Mouse (Mus musculus): Measurements from ENCODE around the gene Klrb1b. TPM values are rescaled to one million over a fixed set of nuclear protein-coding genes. Genes with fewer than 3 reads are reported as not detected.

The Klrb1b gene
- total RNA-seq, 2 experiments from 2014 or later: not detected

DNA sequence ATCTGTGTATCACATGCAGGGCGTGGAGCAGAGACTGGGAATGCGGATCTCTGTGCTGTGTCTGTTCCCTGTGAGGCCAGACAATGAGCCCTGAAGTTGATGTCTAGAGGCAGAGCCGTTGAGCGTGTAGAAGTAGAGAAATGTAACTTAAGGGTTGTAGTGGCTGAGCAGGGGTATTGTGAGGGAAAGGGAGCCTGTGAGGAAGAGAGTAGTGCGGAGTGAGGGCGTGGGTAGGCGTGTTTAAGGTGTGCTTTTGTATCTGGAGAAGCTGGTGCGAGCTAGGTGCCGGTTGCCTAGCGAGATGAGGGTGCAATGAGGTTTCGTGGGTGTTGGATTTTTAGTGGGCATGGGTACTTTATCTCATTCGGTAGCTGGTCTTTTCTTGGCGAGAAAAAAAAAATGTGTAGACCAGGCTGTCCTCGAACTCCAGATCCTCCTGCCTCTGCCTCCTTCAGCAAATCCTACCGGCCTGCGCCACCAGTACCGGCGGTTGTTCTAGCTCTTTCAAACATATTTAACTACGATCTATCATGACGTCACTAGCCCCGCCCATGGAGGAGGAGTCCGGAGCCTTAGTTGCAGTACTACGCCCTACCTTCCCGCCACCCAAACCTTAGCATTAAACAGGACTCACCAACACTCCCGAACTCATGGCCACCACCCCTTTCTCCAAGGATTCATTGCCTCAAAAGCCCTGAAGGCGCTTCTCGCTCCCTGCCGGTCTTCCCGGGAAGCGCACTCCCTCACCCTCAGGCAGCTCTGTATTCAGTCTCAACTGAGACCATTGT lies 62.2 kb downstream of the Klrb1b start:
- ATAC-seq (replicated peaks; ENCODE audit: poor library complexity, severe bottlenecking): peak; percentile 75

Other genes starting within 250 kb of the Klrb1b start
- 7.0 TPM in 1 of 2 replicates, not detected in the other for gene A2ml1, start 244.7 kb downstream of the Klrb1b start, total RNA-seq (2014; fragmentation: Nextera tagmentation)
- gene A2ml1, start 244.7 kb downstream of the Klrb1b start, total RNA-seq (2017): not detected in 2 replicates
- gene Klrb1a, start 202.8 kb downstream of the Klrb1b start, total RNA-seq (2014; fragmentation: Nextera tagmentation): not detected in 2 replicates
- not detected in 2 replicates for gene Klrb1a, start 202.8 kb downstream of the Klrb1b start, total RNA-seq (2017)
- gene Clec2h, start 163.9 kb downstream of the Klrb1b start, total RNA-seq (2014; fragmentation: Nextera tagmentation): not detected in 2 replicates
- gene Clec2h, start 163.9 kb downstream of the Klrb1b start, total RNA-seq (2017): not detected in 2 replicates
- gene Klrb1, start 103.3 kb downstream of the Klrb1b start, total RNA-seq (2014; fragmentation: Nextera tagmentation): not detected in 2 replicates
- gene Klrb1, start 103.3 kb downstream of the Klrb1b start, total RNA-seq (2017): not detected in 2 replicates
- not detected in 2 replicates for gene Klrb1c, start 37.1 kb downstream of the Klrb1b start, total RNA-seq (2014; fragmentation: Nextera tagmentation)
- 0.34 and 1.0 TPM in 2 replicates for gene Klrb1c, start 37.1 kb downstream of the Klrb1b start, total RNA-seq (2017)
- not detected in 2 replicates for gene Gm44511, start within 50 bp of the Klrb1b start, total RNA-seq (2014; fragmentation: Nextera tagmentation)
- not detected in 2 replicates for gene Gm44511, start within 50 bp of the Klrb1b start, total RNA-seq (2017)
- 4.2 and 4.6 TPM in 2 replicates for gene Clec2i, start 61.3 kb upstream of the Klrb1b start, total RNA-seq (2014; fragmentation: Nextera tagmentation)
- 9.5 and 14.1 TPM in 2 replicates for gene Clec2i, start 61.3 kb upstream of the Klrb1b start, total RNA-seq (2017)
- 231 and 260 TPM in 2 replicates for gene BC035044, start 64.8 kb upstream of the Klrb1b start, total RNA-seq (2014; fragmentation: Nextera tagmentation)
- gene BC035044, start 64.8 kb upstream of the Klrb1b start, total RNA-seq (2017): 296 and 376 TPM in 2 replicates
- gene Clec2g, start 108.0 kb upstream of the Klrb1b start, total RNA-seq (2014; fragmentation: Nextera tagmentation): not detected in 2 replicates
- not detected in 2 replicates for gene Clec2g, start 108.0 kb upstream of the Klrb1b start, total RNA-seq (2017)
- 35.0 and 39.6 TPM in 2 replicates for gene Klrb1f, start 219.6 kb upstream of the Klrb1b start, total RNA-seq (2014; fragmentation: Nextera tagmentation)
- 27.7 and 43.2 TPM in 2 replicates for gene Klrb1f, start 219.6 kb upstream of the Klrb1b start, total RNA-seq (2017)